Mouse (Mus musculus) ES-E14 (cell line): ENCODE data around the gene Pcp4l1. TPM values are rescaled to one million over a fixed set of nuclear protein-coding genes. Genes with fewer than 3 reads are reported as not detected.

Experiments
- DNase-seq: peaks from one replicate; pipeline ENCODE4 v3.0.0-alpha.2; 2013; ENCODE audit warnings: low read depth, low spot score
- H3K27ac ChIP-seq: 2 replicates; pipeline ENCODE4 v1.5.1; 2012; ENCODE audit warnings: low read depth, mild to moderate bottlenecking, low read length, moderate library complexity, mixed read lengths; ENCODE audit not compliant: poor library complexity, insufficient read depth, severe bottlenecking
- H3K36me3 ChIP-seq: 2 replicates; pipeline ENCODE4 v1.6.1; 2012; ENCODE audit warnings: mild to moderate bottlenecking, low read length, moderate library complexity, mixed read lengths; ENCODE audit not compliant: control insufficient read depth, poor library complexity, insufficient read depth, severe bottlenecking
- H3K4me1 ChIP-seq, 2 experiments: fragments of 150-350 bp in 1 of 2; sonication (generic) in 1 of 2; 2 replicates each; pipeline ENCODE4 v1.6.1; 2012; ENCODE audit warnings: low read length in 2 of 2, mild to moderate bottlenecking in 1 of 2, mixed read lengths in 1 of 2; ENCODE audit not compliant: control insufficient read depth in 2 of 2, insufficient read depth in 2 of 2, poor library complexity in 1 of 2
- H3K4me3 ChIP-seq, 2 experiments: fragments of 150-350 bp in 1 of 2; sonication (generic) in 1 of 2; 2 replicates each; pipeline ENCODE4 v1.5.1; 2012; ENCODE audit warnings: low read length in 2 of 2, low read depth in 1 of 2, mild to moderate bottlenecking in 1 of 2, mixed read lengths in 1 of 2; ENCODE audit not compliant: insufficient read depth in 1 of 2, poor library complexity in 1 of 2, severe bottlenecking in 1 of 2
- H3K9ac ChIP-seq: 2 replicates; pipeline ENCODE4 v1.6.1; 2012; ENCODE audit warnings: low read depth, mild to moderate bottlenecking, low read length, mixed read lengths; ENCODE audit not compliant: poor library complexity, insufficient read depth, severe bottlenecking
- H3K9me3 ChIP-seq: fragments of 150-350 bp; sonication (generic); 2 replicates; pipeline ENCODE4 v1.6.1; 2012; ENCODE audit warnings: low read depth, mild to moderate bottlenecking, low read length; ENCODE audit not compliant: control insufficient read depth, insufficient read depth
- CHD2 ChIP-seq: IDR thresholded peaks from 2 replicates; pipeline ENCODE4 v1.6.1; 2014; ENCODE audit warnings: mild to moderate bottlenecking, low read depth, low read length, inconsistent platforms
- HCFC1 ChIP-seq: IDR thresholded peaks from 2 replicates; pipeline ENCODE4 v1.6.1; 2012; ENCODE audit warnings: low read length, inconsistent platforms, borderline replicate concordance; ENCODE audit not compliant: insufficient read depth
- MAFK ChIP-seq: IDR thresholded peaks from 2 replicates; pipeline ENCODE4 v1.6.1; 2014; ENCODE audit warnings: mild to moderate bottlenecking, low read depth, low read length, inconsistent platforms; ENCODE audit not compliant: insufficient read depth
- ZC3H11A ChIP-seq: IDR thresholded peaks from 2 replicates; pipeline ENCODE4 v1.6.1; 2012; ENCODE audit warnings: low read depth, mild to moderate bottlenecking, inconsistent platforms, low read length, borderline replicate concordance
- ZNF384 ChIP-seq: IDR thresholded peaks from 2 replicates; pipeline ENCODE4 v1.6.1; 2012; ENCODE audit warnings: low read depth, low read length, inconsistent platforms
- in situ Hi-C, 2 experiments: fragments of 600-800 bp; cut with MboI; formaldehyde crosslinking; loops; one replicate each; pipeline ENCODE4 v1.15.1; 2025; ENCODE audit warnings: low sequenced_read_pairs in 2 of 2, inconsistent platforms in 1 of 2; ENCODE audit not compliant: unreplicated experiment in 2 of 2
- total RNA-seq: library from RNA; depleted of rRNA; stranded (reverse); fragments of 300-350 nt; gene quantifications from 2 replicates; pipeline ENCODE4 v1.2.3, GENCODE M21; 2012

The Pcp4l1 gene
- total RNA-seq, 1 experiment: 2.2 TPM

GRCm38 (mm10) chr1:171239992-171240744, 44.1 kb upstream of the Pcp4l1 start:
- in situ Hi-C loops: loop anchor here (5.0 to 25.0 kb wide), 3 partner anchors 125 to 353 kb away; partner anchors contain the start of genes Cfap126 (in 2 of the 2), Dusp12 (in 1 of the 2) and Gm26620 (in 1 of the 2)
- no peak overlapping the region for H3K9ac ChIP-seq
- TF ChIP-seq ZNF384: no peak
- TF ChIP-seq HCFC1: no peak
- no peak for TF ChIP-seq CHD2
- no peak for TF ChIP-seq MAFK
- TF ChIP-seq ZC3H11A: no peak
- H3K4me1 ChIP-seq: peaks cover 2 to 6% of the 10 kb centered on the region in 2 experiments; a peak in 2 of 4 replicates
- H3K36me3 ChIP-seq: peaks cover 39% of the 10 kb centered on the region
- no peaks in the 10 kb centered on the region for H3K9me3 ChIP-seq
- H3K4me3 ChIP-seq: no peak overlapping the region
- H3K27ac ChIP-seq: no peak overlapping the region
- no peak for DNase-seq

- no peaks in the 10 kb centered on the region for H3K9me3 ChIP-seq
- no peak overlapping the region for H3K27ac ChIP-seq
- no peak for TF ChIP-seq ZNF384
- peak; percentile 73; the same call in 1 of the 2 replicates for TF ChIP-seq ZC3H11A
- TF ChIP-seq CHD2: no peak
- TF ChIP-seq MAFK: no peak
- no peak for TF ChIP-seq HCFC1
- peaks cover 2 to 8% of the 10 kb centered on the region in 2 experiments; a peak in 2 of 4 replicates for H3K4me1 ChIP-seq
- peaks cover 41% of the 10 kb centered on the region for H3K36me3 ChIP-seq
- no peak overlapping the region for H3K4me3 ChIP-seq
- peak overlapping the region; percentile 56; the same call in 1 of the 2 replicates for H3K9ac ChIP-seq
- peak; percentile 79 for DNase-seq
- in situ Hi-C loops: loop anchor here in 1 of 2 experiments (25.0 kb wide), 1 partner anchor 351 kb away; the partner anchor contains the start of genes Dusp12 and Gm26620
Measured at GRCm38 (mm10) chr1:171238463-171238862, 42.4 kb upstream of the Pcp4l1 start.

- no peak for TF ChIP-seq MAFK
- TF ChIP-seq HCFC1: no peak
- no peak for TF ChIP-seq ZNF384
- no peak for TF ChIP-seq CHD2
- TF ChIP-seq ZC3H11A: no peak
- H3K27ac ChIP-seq: no peak overlapping the region
- in situ Hi-C loops: loop anchor here in 1 of 2 experiments (25.0 kb wide), 1 partner anchor 350 kb away; the partner anchor contains the start of genes Dusp12 and Gm26620
- no peak overlapping the region for H3K4me3 ChIP-seq
- peaks cover 40% of the 10 kb centered on the region for H3K36me3 ChIP-seq
- DNase-seq: no peak
- peaks cover 2 to 8% of the 10 kb centered on the region in 2 experiments; a peak in 2 of 4 replicates for H3K4me1 ChIP-seq
- H3K9me3 ChIP-seq: no peaks in the 10 kb centered on the region
- no peak overlapping the region for H3K9ac ChIP-seq
Measured at GRCm38 (mm10) chr1:171237438-171237837, 41.4 kb upstream of the Pcp4l1 start.

- peaks cover 38% of the 10 kb centered on the region for H3K36me3 ChIP-seq
- H3K9me3 ChIP-seq: no peaks in the 10 kb centered on the region
- no peak for TF ChIP-seq ZC3H11A
- no peak for TF ChIP-seq HCFC1
- no peak for TF ChIP-seq MAFK
- no peak for TF ChIP-seq CHD2
- no peak for TF ChIP-seq ZNF384
- H3K9ac ChIP-seq: no peak overlapping the region
- H3K27ac ChIP-seq: no peak overlapping the region
- H3K4me1 ChIP-seq: peaks cover 0 to 5% of the 10 kb centered on the region in 2 experiments; a peak in 1 of 4 replicates
- H3K4me3 ChIP-seq: no peak overlapping the region
- DNase-seq: no peak
- in situ Hi-C loops: loop anchor here in 1 of 2 experiments (25.0 kb wide), 1 partner anchor 348 kb away; the partner anchor contains the start of genes Dusp12 and Gm26620
Measured at GRCm38 (mm10) chr1:171235791-171236190, 39.7 kb upstream of the Pcp4l1 start.
